Mouse (Mus musculus): ENCODE measurements around the gene Tgfbr2.

GRCm38 (mm10) chr9:116220159-116220515 lies 45.0 kb upstream of the Tgfbr2 start:
- TF ChIP-seq CTCF (conservative IDR thresholded peaks at IDR 0.05; ENCODE audit: insufficient read depth, insufficient read length, low read depth, low read length) (no peak), POLR2A (IDR thresholded peaks at IDR 0.05; ENCODE audit: low read depth, low read length) (no peak)

Data from kidney, adult 2 months (tissue).